Mouse (Mus musculus) cerebellum, adult 9-11 months (tissue): ENCODE measurements around the gene Ces1c.

Source experiments
- DNase-seq: peaks from one replicate; pipeline ENCODE4 v3.0.0; 2022

Ces1c gene

GRCm38 (mm10) chr8:93131233-93131980 is at the start of gene Ces1c:
Gene Ces1c (minus strand): TSS chr8:93131283.
- no peak for DNase-seq

DNA sequence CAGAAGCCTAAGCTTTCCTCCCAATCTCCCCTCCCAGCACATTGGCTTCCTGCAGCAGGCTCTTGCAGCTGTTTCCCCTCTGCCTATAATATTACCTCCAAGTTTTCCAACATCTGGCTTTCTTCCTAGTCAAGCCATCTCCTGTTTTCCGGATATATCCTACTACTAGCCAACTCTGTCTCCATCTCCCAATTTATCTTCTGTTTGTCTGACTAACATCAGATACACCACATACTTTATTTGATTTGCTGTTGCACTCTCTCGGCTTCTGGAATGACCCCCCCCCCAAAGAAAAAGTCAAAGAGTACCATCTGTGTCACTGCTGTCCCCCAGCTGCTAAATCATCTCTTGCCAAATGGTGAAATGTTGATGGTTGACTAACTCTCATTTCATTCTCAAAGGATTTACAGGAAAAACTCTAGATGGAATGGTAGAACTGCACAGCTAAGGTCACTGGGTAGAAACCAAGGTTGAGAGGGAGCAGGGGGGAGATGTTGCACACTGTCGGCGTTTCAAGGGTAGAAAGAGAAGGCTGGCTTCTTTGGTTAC is 49.6 kb upstream of the Ces1c start:
- no peak for DNase-seq

DNA sequence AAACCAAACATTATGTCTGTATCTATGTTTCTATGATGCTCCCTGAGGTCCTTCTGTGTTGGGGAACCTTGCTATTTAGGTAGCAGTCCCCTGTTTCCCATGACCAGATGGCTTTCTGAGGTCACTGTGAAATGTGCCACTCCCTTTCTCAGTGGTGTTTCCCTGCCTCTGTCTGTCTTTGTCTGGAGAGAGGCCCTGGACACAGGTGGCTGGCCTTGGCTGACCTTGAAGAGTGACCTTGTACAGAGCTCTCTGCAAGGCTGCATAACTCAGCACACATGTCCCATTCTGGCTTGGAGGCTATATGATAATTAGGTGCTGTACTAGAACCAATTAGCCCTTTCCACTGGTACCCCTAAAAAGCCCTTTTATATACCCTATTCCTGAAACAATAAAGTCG is 45.5 kb upstream of the Ces1c start:
- DNase-seq = no peak

- no peak for DNase-seq
These were observed 43.5 kb upstream of the Ces1c start for GRCm38 (mm10) chr8:93174554-93174953.

DNA sequence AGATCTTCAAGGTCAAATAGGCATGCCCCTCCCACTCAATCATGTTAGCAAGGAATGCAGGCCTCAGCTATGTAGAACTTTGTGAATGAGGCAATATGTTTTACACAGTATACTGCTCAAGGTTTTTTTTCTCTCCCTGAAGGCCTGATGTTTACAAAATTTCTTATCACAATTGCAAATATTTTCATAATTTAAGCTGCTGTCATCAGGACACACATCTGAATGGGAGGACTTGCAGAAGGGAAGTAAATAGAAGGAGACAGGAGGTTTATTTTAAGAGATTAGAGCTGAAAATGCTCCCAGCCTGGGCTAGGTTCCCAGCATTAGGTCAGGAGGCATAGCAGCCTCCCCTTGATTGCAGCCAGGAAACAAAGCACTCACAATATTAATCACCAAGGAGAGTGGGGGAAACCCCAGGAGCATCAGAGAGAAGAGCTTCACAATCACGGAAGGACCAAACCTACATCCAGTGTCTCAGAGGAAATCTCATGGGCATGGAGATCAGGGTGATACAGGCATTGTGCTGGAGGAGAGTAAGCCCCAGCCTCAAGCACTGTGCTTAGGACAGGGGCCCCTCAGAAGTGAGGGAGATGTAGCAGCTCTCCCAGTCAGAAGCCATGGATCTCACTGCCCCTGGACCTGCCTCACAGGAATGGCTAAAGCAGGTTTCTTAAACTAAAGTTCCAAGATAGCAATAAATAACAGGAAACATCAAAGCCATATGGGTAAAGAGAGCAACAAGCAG is 40.9 kb upstream of the Ces1c start:
- DNase-seq = no peak

- no peak for DNase-seq
These were observed 32.3 kb upstream of the Ces1c start for GRCm38 (mm10) chr8:93163363-93163762.

- no peak for DNase-seq
These were observed 20.3 kb upstream of the Ces1c start for GRCm38 (mm10) chr8:93151401-93151800.

DNA sequence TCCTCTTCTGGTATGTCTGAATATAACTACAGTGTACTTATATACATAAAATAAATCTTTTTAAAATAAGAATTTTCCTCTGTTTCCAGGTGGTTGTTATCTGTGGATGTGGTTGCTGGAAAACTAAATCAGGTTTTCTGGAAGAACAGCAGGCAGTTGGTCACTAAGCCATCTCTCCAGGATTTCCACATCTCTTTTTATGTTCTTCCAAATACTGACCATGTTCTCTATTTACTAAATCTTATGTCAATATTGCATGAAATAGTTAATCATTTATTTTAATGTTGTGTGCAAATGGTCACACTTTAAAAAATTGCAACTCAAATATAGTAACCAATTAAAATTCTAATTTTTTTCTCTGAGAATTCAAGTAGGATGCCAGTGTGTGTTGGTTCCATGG is 16.2 kb upstream of the Ces1c start:
- DNase-seq = no peak

DNA sequence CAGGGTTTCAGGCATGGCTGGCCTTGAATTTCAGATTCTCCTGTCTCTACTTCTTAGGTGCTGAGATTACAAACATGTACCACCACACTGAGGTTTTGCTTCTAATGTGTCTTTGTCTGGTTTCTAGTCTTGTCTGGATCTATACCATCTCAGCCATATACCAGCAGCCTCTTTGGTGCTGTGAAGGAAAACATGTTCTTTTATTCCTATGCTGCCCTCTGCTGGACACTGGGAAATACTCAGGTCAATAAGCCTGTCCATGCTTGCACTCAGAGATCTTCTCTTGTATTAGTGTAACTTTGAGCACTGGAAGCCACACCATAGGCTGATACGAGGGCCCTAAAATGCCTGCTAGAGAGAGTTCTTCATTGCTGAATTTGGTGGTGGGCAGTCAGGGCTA is 9.6 kb upstream of the Ces1c start:
- peak; percentile 8 for DNase-seq

DNA sequence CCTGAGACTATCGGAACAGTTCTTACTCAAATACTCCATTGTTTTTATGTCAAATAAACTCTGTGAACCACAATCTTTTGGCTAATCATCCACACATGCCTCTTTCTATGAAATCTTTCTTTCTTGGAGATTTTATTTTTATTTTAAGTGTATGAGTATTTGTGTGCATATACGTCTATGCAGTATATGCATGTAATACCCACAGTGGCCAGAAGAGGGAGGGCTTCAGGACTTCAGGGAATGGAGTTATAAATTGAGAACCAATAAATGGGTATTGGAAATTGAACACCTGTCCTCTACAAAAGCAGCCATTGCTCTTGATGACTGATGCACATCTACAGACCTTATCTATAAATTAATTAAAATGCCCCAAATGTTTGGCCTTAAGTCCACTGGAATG is 1.1 kb upstream of the Ces1c start:
- DNase-seq = no peak

- DNase-seq = no peak
These were observed 4.6 kb downstream of the Ces1c start for GRCm38 (mm10) chr8:93126476-93126875.

DNA sequence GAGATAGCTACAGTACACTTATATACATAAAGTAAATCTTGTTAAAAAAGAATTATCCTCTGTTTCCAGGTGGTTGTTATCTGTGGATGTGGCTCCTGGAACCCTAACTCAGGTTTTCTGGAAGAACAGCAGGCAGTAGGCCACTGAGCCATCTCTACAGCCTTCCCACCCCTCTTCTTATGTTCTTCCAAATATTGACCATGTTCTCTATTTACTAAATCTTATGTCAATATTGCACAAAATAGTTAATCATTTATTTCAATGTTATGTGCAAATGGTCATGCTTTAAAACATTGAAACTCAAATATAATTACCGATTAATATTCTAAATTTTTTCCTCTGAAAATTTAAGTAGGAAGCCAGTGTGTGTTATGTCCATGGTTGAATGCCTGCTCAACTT is 9.1 kb downstream of the Ces1c start:
- no peak for DNase-seq

- no peak for DNase-seq
These were observed 35.7 kb downstream of the Ces1c start for GRCm38 (mm10) chr8:93095376-93095775.

GRCm38 (mm10) chr8:93091324-93091723 is 39.8 kb downstream of the Ces1c start:
- DNase-seq = no peak

DNA sequence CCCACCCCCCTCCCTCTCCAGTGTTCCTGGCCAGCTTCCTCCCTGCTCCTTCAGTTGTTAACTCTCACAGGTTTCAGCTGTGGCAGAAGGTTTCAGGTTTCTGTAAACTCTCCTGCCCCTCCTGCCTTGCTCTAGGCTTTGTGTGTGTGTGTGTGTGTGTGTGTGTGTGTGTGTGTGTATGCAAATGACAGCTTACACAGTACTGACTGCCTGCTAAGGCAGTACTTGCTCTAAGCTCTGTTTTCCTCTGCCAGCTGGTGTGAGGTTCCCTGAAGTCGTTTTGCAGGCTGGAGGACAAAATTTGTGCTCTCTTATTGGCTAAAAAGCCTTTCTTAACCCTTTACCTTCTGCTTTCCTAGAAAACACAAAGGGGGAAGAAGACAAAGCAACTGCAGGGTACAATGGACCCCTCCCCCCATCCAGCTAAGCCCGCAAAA is 42.4 kb downstream of the Ces1c start:
- no peak for DNase-seq

DNA sequence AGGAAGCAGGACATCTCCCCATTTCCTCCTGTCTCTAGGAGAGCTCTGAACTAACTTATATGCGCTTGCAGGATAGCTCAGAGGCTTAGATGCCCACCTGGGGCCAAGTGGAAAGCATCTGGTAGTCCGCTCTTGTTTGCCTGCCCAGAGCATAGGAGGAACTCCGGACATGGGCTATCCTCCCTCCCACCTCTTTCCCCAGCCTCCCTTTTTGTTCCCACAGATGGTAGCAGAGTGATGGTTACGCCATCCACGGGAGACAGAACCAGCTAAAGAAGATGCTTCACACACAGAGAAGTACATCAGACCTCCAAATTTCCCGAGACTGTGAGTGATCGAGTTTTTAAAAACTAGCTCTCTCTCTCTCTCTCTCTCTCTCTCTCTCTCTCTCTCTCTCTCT is 42.9 kb downstream of the Ces1c start:
- no peak for DNase-seq

GRCm38 (mm10) chr8:93079887-93080286 is 51.2 kb downstream of the Ces1c start, which contains the start of gene Ces1b:
Gene Ces1b (minus strand): TSS chr8:93080017.
- no peak for DNase-seq

DNA sequence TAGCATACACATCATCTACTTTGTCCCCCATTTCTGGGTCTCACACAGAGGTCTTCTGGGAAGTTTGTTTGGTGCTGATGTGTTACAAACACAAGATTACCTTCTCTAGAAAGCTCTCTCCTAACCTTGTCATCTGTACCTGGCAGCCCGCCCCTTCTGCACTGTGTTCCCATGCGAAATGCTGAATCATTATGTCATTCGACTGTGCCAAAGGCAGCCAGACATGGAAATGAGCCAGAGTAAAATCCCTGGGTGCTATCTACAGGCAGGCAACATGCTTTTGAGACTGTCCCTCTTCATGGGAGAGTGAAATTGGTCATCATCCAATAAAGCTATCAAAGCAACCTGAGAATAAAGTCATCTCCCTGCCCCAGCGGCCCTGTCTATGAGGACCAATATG is 55.8 kb downstream of the Ces1c start:
- no peak for DNase-seq

DNA sequence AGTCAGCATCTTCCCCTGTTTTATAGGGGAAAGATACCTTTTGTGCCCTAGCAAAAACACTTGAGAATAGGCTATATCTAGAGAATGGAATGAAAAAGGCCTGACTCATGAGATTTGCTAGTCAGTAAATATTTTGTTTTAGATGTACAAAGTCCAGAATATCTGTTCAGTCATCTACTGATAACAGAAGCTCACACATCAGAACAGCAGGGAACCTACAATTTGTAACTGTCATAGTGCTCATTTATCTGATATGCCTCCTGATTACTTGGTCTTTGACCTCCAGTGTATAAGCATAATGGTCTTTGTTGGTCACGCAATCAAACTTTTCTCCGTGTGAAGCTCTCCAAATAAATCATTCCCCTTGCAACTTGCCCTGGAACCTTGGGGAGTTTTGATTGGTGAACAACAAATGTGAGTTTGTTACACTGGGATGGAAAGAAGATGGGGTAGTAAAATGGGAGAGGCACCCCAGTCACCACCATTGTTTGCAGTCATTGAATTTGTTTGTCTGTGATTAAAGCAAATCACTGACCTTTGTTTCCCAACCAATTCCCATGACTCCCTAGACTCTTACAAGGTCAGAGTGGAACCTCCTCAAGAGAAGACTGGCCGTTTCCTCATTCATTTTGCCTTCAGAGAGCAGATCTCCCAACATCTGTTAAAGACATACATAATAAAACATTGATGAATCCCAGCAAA is 67.5 kb downstream of the Ces1c start:
- no peak for DNase-seq

GRCm38 (mm10) chr8:93059185-93059584 is 71.9 kb downstream of the Ces1c start:
- no peak for DNase-seq

DNA sequence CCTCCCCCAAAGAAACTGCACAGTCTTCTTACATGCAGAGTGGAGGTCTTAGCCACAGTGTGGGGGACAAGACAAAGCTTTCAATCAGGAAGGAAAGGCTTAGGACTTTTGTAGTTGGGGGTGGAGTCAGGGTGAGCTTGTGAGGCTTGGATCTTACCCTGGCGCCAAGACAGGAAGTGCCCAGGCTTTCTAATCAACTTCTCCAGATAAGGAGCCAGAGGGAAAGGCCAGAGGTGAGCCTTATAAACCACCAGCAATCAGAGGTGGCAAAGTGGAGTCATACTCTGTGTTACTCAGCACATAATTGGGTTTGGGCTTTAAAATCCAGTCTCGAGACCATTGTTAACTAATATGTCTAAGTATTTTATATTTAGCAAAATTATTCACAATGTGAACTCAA is 75.8 kb downstream of the Ces1c start:
- no peak for DNase-seq
